Mouse (Mus musculus) forebrain, embryonic 11.5 days (tissue): Measurements from ENCODE around the gene Ssbp3. TPM values are rescaled to one million over a fixed set of nuclear protein-coding genes. Genes with fewer than 3 reads are reported as not detected.

ENCODE experiments used
- ATAC-seq: fragments of 200-750 bp; cut with Nextera tagmentation; replicated peaks from 2 replicates; pipeline ENCODE4 v1.8.0; 2017; ENCODE audit warnings: moderate TSS enrichment; ENCODE audit not compliant: low FRiP score
- DNase-seq: peaks from one replicate; pipeline ENCODE4 v3.0.0-alpha.2; 2017; ENCODE audit warnings: low spot score
- H3K27ac ChIP-seq: fragments of 300-500 bp; sonication (generic); 2 replicates; pipeline ENCODE4 v1.5.1; 2014; ENCODE audit warnings: low read depth, low read length
- H3K27me3 ChIP-seq: fragments of 300-500 bp; sonication (generic); 2 replicates; pipeline ENCODE4 v1.6.1; 2014; ENCODE audit warnings: mild to moderate bottlenecking, low read length, mixed read lengths; ENCODE audit not compliant: control insufficient read depth, insufficient read depth
- H3K36me3 ChIP-seq: fragments of 300-500 bp; sonication (generic); 2 replicates; pipeline ENCODE4 v1.6.1; 2014; ENCODE audit warnings: mild to moderate bottlenecking, low read length, moderate library complexity, mixed read lengths; ENCODE audit not compliant: control insufficient read depth, insufficient read depth
- H3K4me1 ChIP-seq: fragments of 300-500 bp; sonication (generic); replicated peaks from 2 replicates; pipeline ENCODE4 v1.6.1; 2014; ENCODE audit warnings: low read length, mixed read lengths; ENCODE audit not compliant: control insufficient read depth, insufficient read depth
- H3K4me2 ChIP-seq: fragments of 300-500 bp; sonication (generic); 2 replicates; pipeline ENCODE4 v1.6.1; 2014; ENCODE audit warnings: low read depth, mild to moderate bottlenecking, low read length, moderate library complexity, mixed read lengths; ENCODE audit not compliant: severe bottlenecking
- H3K4me3 ChIP-seq: fragments of 300-500 bp; sonication (generic); 2 replicates; pipeline ENCODE4 v1.5.1; 2014; ENCODE audit warnings: low read depth, low read length
- H3K9ac ChIP-seq: fragments of 300-500 bp; sonication (generic); 2 replicates; pipeline ENCODE4 v1.6.1; 2014; ENCODE audit warnings: low read length
- H3K9me3 ChIP-seq: fragments of 300-500 bp; sonication (generic); 2 replicates; pipeline ENCODE4 v1.6.1; 2016; ENCODE audit warnings: low read length, mixed read lengths; ENCODE audit not compliant: control insufficient read depth
- WGBS: fragments of 180-500 bp; shearing (Covaris S2); extraction: QIAGEN DNeasy Blood & Tissue Kit; methylation state at CpG from one replicate; pipeline ENCODE4 v1.1.7; 2014; 5-methylcytosine and 5-hydroxymethylcytosine counted together
- polyA plus RNA-seq: library from polyadenylated mRNA; unstranded; fragments of >200 nt; fragmentation: Nextera tagmentation; extraction: Ambion mirVana; gene quantifications from 2 replicates; pipeline ENCODE4 v1.2.1, GENCODE M21; 2014

The Ssbp3 gene
- polyA plus RNA-seq, 1 experiment from 2014 or later, result 135 TPM

GRCm38 (mm10) chr4:107083126-107083525 lies 172.6 kb downstream of the Ssbp3 start:
- 94% methylated on average over 4 of the region's 4 CpGs for WGBS
- H3K27ac ChIP-seq, result no peak overlapping the region
- H3K4me3 ChIP-seq, result no peak overlapping the region
- no peak overlapping the region for H3K9ac ChIP-seq
- no peaks in the 10 kb centered on the region for H3K27me3 ChIP-seq
- no peak overlapping the region for H3K4me2 ChIP-seq
- DNase-seq (no peak), ATAC-seq (no peak)
- peaks cover 12% of the 10 kb centered on the region; the same call in 1 of the 2 replicates for H3K4me1 ChIP-seq
- H3K9me3 ChIP-seq, result no peaks in the 10 kb centered on the region
- no peaks in the 10 kb centered on the region for H3K36me3 ChIP-seq

- Histone ChIP-seq H3K27ac (peak overlapping the region; percentile 60), H3K9me3 (no peaks in the 10 kb centered on the region), H3K4me3 (no peak overlapping the region), H3K27me3 (no peaks in the 10 kb centered on the region), H3K4me1 (peaks cover 12% of the 10 kb centered on the region; the same call in 1 of the 2 replicates), H3K9ac (peak overlapping the region; percentile 4; the same call in 1 of the 2 replicates), H3K36me3 (no peaks in the 10 kb centered on the region), H3K4me2 (no peak overlapping the region)
- no peak for DNase-seq
- WGBS, result 47% methylated on average over 1 of the region's 1 CpGs
- ATAC-seq, result peak; percentile 36; the same call in 1 of the 2 replicates
Measured at GRCm38 (mm10) chr4:107084343-107084742, 173.8 kb downstream of the Ssbp3 start.

GRCm38 (mm10) chr4:107084858-107085257 lies 174.4 kb downstream of the Ssbp3 start:
- DNase-seq, result peak; percentile 83
- Histone ChIP-seq H3K4me1 (peaks cover 12% of the 10 kb centered on the region; the same call in 1 of the 2 replicates), H3K27me3 (no peaks in the 10 kb centered on the region), H3K4me3 (no peak overlapping the region), H3K36me3 (no peaks in the 10 kb centered on the region), H3K4me2 (no peak overlapping the region; the same call in 1 of the 2 replicates), H3K9me3 (no peaks in the 10 kb centered on the region), H3K9ac (no peak overlapping the region; the same call in 1 of the 2 replicates), H3K27ac (peak overlapping the region; percentile 60)
- peak; percentile 91 for ATAC-seq
- WGBS, result 4% methylated on average over 6 of the region's 6 CpGs

- no peak overlapping the region for H3K4me2 ChIP-seq
- no peaks in the 10 kb centered on the region for H3K27me3 ChIP-seq
- H3K36me3 ChIP-seq, result no peaks in the 10 kb centered on the region
- H3K4me3 ChIP-seq, result no peak overlapping the region
- WGBS, result 82% methylated on average over 14 of the region's 14 CpGs
- no peak overlapping the region for H3K27ac ChIP-seq
- no peaks in the 10 kb centered on the region for H3K9me3 ChIP-seq
- ATAC-seq (no peak), DNase-seq (no peak)
- no peak overlapping the region for H3K9ac ChIP-seq
- H3K4me1 ChIP-seq, result no peaks in the 10 kb centered on the region
Measured at GRCm38 (mm10) chr4:107091696-107092095, 181.2 kb downstream of the Ssbp3 start.

- Histone ChIP-seq H3K9ac (no peak overlapping the region), H3K27me3 (no peaks in the 10 kb centered on the region), H3K4me1 (0 out of 2 replicates have a peak, but pooled peaks cover 3% of the 10 kb centered on the region), H3K4me2 (no peak overlapping the region), H3K27ac (no peak overlapping the region), H3K9me3 (no peaks in the 10 kb centered on the region), H3K4me3 (no peak overlapping the region), H3K36me3 (no peaks in the 10 kb centered on the region)
- 83% methylated on average over 16 of the region's 16 CpGs for WGBS
- ATAC-seq (no peak), DNase-seq (no peak)
Measured at GRCm38 (mm10) chr4:107094484-107095187, 184.1 kb downstream of the Ssbp3 start.

GRCm38 (mm10) chr4:107096043-107096442 lies 185.5 kb downstream of the Ssbp3 start:
- H3K27ac ChIP-seq, result no peak overlapping the region

GRCm38 (mm10) chr4:107096841-107097373 lies 186.4 kb downstream of the Ssbp3 start, which contains the start of gene Cdcp2:
Gene Cdcp2, plus strand, starts transcription at chr4:107096891.
- Histone ChIP-seq H3K4me1 (0 out of 2 replicates have a peak, but pooled peaks cover 3% of the 10 kb centered on the region), H3K4me3 (no peak within 1 kb of the TSS), H3K27me3 (no peaks in the 10 kb centered on the region), H3K4me2 (no peak within 1 kb of the TSS), H3K27ac (no peak within 1 kb of the TSS), H3K36me3 (no peaks in the 10 kb centered on the region), H3K9ac (no peak within 1 kb of the TSS), H3K9me3 (no peaks in the 10 kb centered on the region)
- no peak for ATAC-seq
- no peak for DNase-seq
- 60% methylated on average over 16 of the region's 16 CpGs for WGBS

More at GRCm38 (mm10) chr4:107096043-107096442, 185.5 kb downstream of the Ssbp3 start:
- Histone ChIP-seq H3K27me3 (no peaks in the 10 kb centered on the region), H3K9me3 (no peaks in the 10 kb centered on the region), H3K4me1 (0 out of 2 replicates have a peak, but pooled peaks cover 3% of the 10 kb centered on the region), H3K4me3 (no peak overlapping the region), H3K4me2 (no peak overlapping the region), H3K9ac (no peak overlapping the region), H3K36me3 (no peaks in the 10 kb centered on the region)
- ATAC-seq (no peak), DNase-seq (no peak)
- WGBS, result 37% methylated on average over 6 of the region's 6 CpGs

- Histone ChIP-seq H3K4me1 (0 out of 2 replicates have a peak, but pooled peaks cover 3% of the 10 kb centered on the region), H3K9ac (no peak overlapping the region), H3K27ac (no peak overlapping the region), H3K4me3 (no peak overlapping the region), H3K4me2 (no peak overlapping the region), H3K9me3 (no peaks in the 10 kb centered on the region), H3K36me3 (no peaks in the 10 kb centered on the region), H3K27me3 (no peaks in the 10 kb centered on the region)
- WGBS, result 64% methylated on average over 15 of the region's 15 CpGs
- DNase-seq (no peak), ATAC-seq (no peak)
Measured at GRCm38 (mm10) chr4:107097871-107098270, 187.4 kb downstream of the Ssbp3 start.
